Mouse (Mus musculus): ENCODE measurements around the gene Sptssb. TPM values are rescaled to one million over a fixed set of nuclear protein-coding genes. Genes with fewer than 3 reads are reported as not detected.

Sptssb gene
- polyA plus RNA-seq, 1 experiment: 2.6 TPM

- DNase-seq (ENCODE audit: extremely low spot score in 1 of 2, low spot score in 1 of 2): peak; percentile 56 to 73
Measured at GRCm38 (mm10) chr3:69860589-69861521, 1.1 kb upstream of the Sptssb start.

DNA sequence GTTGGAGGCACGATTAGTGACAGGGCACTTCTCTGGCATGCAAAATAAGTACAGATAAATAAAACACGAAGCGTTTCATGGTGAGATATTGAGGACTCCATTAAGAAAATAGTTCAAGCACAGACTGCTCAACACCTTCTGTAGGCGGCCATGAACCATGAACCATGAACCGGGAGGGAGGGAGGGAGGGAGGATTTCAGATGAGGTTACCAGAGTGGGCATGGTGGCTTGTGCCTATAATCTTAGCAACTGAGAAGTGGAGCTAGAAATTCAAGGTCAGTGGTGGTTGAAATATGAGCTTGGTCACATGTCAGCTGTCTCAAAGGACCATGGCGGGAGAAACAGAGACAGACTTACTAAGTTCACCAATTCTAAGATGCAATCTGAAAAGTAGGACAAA lies 20.3 kb downstream of the Sptssb start:
- no peak for DNase-seq (ENCODE audit: extremely low spot score in 1 of 2, low spot score in 1 of 2)

- no peak for DNase-seq (ENCODE audit: extremely low spot score in 1 of 2, low spot score in 1 of 2)
Measured at GRCm38 (mm10) chr3:69829532-69829931, 30.2 kb downstream of the Sptssb start.

DNA sequence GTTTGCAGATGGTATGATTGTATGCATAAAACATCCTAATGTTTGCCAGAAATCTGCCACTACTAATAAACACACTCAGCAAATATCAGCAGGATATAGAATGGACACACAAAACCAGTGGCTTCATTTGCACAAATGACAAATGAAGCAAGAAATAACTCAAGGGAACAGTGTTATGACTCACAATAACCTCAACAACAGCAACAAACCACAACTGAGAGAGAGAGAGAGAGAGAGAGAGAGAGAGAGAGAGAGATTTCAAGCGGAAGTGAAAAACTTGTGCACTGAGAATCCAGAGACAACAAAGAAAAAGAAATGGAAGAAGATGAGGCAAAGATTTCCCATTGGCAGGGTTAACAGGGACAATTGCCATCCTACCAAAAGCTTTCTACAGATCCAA lies 35.2 kb downstream of the Sptssb start:
- DNase-seq (ENCODE audit: extremely low spot score in 1 of 2, low spot score in 1 of 2): no peak

GRCm38 (mm10) chr3:69820614-69821013 lies 39.1 kb downstream of the Sptssb start:
- DNase-seq (ENCODE audit: extremely low spot score in 1 of 2, low spot score in 1 of 2): no peak

- DNase-seq (ENCODE audit: extremely low spot score in 1 of 2, low spot score in 1 of 2): no peak
Measured at GRCm38 (mm10) chr3:69819851-69820200, 39.9 kb downstream of the Sptssb start.

DNA sequence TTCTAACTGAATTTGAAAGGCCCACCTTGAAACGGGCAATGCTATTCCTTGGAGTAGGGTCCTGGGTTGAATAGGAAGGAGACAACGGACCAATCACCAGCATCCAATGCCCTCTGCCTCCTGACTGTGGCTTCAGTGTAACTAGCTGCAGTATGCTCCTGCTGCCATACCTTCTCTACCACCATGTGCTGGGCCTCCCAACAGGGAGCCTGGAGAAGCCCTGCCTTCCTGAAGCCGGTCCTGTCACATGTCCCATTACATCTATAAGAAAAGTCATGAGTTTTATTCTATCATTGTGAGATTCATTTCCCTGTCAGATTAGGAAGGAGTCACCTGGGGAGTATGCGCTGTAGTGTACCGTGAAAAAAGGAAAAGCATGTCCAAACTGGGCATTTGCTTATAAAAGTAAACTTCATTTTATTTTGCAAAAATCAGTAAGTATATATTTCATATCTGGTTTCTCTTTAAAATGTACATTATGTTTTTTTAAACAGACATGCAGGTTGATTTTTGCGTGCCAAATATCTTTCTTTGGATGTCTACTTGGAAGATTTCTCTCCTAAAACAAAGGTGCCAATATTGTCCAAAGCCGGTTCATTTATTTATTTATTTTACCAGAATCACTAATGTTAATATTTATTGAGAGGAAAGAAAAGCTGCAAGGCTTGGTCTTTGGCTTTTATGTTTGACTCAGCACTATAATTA lies 40.4 kb downstream of the Sptssb start:
- DNase-seq (ENCODE audit: extremely low spot score in 1 of 2, low spot score in 1 of 2): no peak

DNA sequence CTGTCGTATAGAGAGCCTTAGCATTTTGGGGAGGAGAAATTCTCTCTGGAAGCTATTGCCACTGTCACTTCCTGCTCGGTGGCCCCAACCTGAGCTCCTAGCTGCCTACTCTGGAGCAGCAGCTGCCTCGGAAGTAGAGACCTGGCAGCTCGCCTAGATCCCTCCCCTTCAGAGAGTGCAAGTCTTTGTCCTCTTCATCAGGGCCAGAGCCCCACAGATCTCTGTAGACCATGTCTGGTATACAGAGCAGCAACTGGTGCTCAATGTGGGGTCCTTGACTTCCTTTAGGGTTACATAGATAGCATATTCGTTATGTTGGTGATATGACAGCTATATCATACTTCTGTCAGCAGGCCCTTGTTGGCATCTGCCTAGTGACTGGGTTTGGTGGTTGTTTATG lies 41.3 kb downstream of the Sptssb start:
- no peak for DNase-seq (ENCODE audit: extremely low spot score in 1 of 2, low spot score in 1 of 2)

DNA sequence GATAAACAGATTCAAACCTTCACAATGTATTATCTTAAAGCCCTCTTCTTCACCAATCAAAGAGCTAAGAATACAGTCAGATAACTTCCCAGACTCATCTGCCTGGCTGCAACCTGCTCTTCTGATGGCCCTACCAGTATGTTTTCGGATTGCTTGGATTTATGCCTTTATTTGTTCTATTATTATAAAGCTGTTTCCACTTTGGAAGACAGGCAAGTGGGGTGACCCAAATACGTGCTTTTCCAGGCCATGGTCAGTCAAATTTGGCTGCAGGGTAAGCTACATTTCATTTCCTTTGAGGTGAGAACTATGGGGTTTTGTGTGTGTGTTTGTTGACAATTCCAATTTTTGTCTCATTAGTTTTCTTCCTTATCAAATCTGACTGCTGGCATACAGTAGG lies 43.2 kb downstream of the Sptssb start:
- DNase-seq (ENCODE audit: extremely low spot score in 1 of 2, low spot score in 1 of 2): no peak

DNA sequence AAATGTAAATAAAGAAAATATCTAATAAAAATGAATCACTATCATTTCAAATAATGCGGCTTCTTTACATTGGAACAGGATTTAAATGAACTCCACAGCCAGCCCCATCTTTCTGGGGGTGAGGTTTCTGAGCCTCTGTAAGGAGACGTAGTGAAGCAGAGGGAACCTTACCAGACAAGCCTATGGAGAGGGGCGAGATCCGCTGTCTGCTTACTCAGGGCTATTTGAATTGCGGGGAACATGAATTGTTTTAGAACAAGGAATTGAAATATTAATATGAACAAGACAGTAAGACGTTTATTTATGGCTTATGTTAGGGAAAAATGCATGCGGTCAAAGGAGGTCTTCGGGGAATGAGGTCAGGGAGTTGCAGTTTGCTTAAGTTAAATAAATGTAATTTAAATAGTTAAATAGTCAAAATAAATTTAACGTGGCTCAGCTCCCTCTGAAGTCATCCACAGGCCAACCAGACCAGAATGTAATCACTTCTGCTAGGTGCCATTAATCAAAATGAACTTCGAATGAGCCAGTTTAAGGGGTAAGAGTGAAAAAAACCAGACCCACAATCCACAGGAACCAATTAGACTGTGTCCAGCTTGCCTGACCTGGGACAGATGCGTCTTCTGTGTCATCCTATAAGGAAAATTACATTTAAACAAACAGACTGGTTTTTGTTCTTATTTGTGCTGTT lies 46.6 kb downstream of the Sptssb start:
- no peak for DNase-seq (ENCODE audit: extremely low spot score in 1 of 2, low spot score in 1 of 2)

DNA sequence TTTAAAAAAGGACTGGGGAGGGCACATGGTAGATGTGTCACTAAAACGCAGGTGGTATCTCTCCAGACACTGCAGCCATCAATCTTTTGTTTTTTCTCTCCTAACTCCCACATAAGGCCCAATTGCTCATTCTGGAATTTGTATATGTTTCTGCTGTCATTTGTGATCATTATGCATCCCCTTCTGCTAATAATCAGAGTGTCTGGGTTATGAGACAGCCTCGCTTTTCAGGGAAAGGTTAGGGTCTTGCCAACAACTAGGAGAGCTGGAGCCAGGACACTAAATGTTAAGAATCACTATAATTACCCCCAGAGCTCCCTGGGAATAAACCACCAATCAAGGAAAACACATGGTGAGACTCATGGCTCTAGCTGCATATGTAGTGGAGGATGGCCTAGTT lies 47.3 kb downstream of the Sptssb start:
- no peak for DNase-seq (ENCODE audit: extremely low spot score in 1 of 2, low spot score in 1 of 2)

- no peak for DNase-seq (ENCODE audit: extremely low spot score in 1 of 2, low spot score in 1 of 2)
Measured at GRCm38 (mm10) chr3:69808479-69808878, 51.3 kb downstream of the Sptssb start.

DNA sequence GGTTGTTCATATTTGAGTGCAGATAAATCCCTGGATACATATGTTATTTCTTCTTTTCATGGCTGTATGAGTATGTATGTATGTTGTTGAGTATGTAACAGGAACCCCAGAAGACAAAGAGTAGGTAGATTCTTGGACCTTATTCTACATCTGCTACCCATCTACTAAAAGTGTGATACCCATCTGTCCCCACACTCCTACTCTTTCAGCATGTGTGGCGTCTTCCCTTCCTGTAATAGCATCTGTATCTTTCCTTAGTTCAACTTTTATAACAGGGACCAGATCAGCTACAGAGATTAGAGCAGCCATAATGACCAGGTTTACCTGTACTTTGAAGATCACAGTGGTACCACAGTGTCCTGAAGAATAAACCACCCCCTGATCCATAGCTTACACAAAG lies 56.6 kb downstream of the Sptssb start:
- DNase-seq (ENCODE audit: extremely low spot score in 1 of 2, low spot score in 1 of 2): peak in 1 of 2 experiments; percentile 12

- DNase-seq (ENCODE audit: extremely low spot score in 1 of 2, low spot score in 1 of 2): no peak
Measured at GRCm38 (mm10) chr3:69800829-69801384, 58.8 kb downstream of the Sptssb start.

- DNase-seq (ENCODE audit: extremely low spot score in 1 of 2, low spot score in 1 of 2): no peak
Measured at GRCm38 (mm10) chr3:69799096-69799495, 60.6 kb downstream of the Sptssb start.

GRCm38 (mm10) chr3:69797969-69798368 lies 61.8 kb downstream of the Sptssb start:
- DNase-seq (ENCODE audit: extremely low spot score in 1 of 2, low spot score in 1 of 2): no peak

- no peak for DNase-seq (ENCODE audit: extremely low spot score in 1 of 2, low spot score in 1 of 2)
Measured at GRCm38 (mm10) chr3:69797533-69797932, 62.2 kb downstream of the Sptssb start.

GRCm38 (mm10) chr3:69792823-69793417 lies 66.8 kb downstream of the Sptssb start:
- DNase-seq (ENCODE audit: extremely low spot score in 1 of 2, low spot score in 1 of 2): no peak

DNA sequence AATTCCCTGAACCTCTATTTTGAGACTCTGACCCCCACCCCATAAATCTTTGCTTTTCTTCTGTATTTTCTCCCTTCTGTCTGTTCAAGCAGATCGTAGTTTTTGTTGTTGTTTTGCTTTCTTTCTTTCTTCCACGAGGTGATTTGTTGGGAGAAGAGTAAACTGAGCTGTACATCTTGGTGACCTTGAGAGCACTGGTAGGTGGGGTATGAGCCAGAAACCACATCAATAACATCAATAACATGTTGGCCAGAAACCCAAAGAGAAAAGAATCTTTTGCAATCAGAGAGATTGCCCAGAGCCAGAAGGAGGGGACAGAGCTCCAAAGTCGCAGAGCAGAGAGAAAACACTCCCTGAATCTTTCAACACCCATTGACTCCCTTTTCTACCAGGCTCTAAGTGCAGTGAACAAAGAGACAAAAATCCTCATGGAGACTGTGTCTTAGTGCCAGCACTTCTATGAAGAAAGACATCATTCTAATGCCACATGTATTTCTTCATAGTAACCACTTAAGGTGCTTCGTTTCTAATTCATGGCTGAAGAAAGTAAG lies 80.4 kb downstream of the Sptssb start:
- no peak for DNase-seq (ENCODE audit: extremely low spot score in 1 of 2, low spot score in 1 of 2)

DNA sequence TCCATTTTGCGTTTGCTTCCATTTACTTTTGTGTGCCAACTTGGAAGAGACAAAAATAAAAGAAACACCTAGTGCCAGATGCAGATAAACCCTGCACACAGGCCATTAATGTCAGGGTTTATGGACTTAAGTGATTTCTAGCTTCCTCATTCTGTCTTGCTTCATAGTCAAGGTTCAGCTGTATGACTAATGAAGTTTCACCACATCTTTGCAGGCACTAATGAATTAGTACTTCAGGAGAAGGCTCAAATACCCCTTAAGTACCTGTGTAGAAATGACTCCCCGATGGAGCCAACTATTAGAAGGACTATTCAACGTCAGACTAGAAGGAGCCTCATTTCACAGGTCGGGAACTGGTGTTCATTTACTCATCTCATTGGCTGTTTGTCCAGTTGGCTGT lies 86.4 kb downstream of the Sptssb start:
- no peak for DNase-seq (ENCODE audit: extremely low spot score in 1 of 2, low spot score in 1 of 2)
